Mouse (Mus musculus) frontal cortex, adult 2 months (tissue): ENCODE measurements at regions not wholly inside any gene's neighbourhood (a gene's known extent, or its start where the extent isn't known, plus 50 kb on each side); places are given as distances from the start of the nearest gene placed in this dataset.
A peak's percentile ranks its signal among the peaks of the same experiment; 100 is the strongest.

Experiments
- DNase-seq, 2 experiments: peaks; one replicate each; pipeline ENCODE4 v3.0.0; 2022; ENCODE audit warnings: low spot score in 1 of 2; ENCODE audit errors: extremely low spot score in 1 of 2

DNA sequence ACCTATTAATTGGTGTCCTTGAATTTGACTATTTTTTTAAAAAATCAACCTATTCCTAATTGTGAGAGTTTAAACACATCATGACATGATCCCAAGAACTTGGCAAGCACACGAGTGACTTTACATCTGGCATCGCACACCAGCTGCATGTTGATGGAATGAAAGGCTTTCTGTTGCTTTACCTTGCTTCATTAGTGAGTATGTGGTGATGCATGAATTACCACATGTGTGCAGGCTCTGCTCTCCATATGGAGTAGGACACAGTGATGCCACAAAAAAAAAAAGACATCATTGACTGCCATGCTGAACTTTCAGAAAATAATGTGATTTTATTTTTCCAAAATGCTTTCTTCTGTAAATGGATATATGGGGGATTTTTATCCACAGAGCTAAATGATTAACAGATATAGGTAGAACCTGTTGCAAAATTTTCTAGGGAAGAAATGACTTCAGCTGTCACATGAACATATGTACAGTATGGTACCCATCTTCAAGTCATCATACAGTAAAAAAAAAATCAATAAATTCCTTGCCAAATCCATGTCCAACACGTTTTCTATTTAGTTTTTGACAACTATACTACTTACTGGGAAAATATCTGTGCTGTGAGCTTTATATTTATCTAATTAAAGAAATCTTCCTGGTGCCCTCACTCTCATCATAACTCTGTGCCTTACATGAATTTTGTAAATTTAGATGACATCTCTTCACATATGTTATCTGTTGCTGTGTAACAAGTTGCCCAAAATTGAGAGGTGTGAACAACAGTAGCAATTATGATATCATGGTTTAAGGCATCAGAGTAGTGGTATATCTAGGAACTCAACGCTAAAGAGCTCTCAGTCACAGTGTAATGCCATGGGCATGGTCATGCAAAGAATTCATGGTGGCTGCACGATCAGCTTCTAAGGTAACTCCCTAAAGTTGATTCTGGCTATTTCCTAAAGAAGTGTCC is 84.0 kb upstream of the Arrdc3 start:
- no peak for DNase-seq

DNA sequence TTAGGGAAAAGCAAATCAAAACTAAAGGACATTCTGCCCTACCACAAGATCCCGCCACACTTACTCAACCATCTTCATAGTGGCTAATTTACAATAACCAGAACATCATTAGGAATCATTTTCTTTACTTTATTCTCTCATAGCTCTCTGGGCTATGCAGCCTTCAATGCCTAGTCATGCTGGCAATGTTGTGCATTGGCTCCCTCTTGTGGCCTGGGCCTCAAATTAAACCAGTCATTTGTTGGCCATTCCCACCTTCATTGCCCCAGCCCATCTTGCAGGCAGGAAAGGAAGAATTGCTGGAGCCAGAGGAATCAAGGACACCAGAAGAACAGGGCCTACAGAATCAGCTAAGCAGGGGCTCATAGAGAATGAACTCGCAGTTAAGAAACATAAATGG is 77.0 kb upstream of the Arrdc3 start:
- peak in 1 of 2 experiments; percentile 28 for DNase-seq

DNA sequence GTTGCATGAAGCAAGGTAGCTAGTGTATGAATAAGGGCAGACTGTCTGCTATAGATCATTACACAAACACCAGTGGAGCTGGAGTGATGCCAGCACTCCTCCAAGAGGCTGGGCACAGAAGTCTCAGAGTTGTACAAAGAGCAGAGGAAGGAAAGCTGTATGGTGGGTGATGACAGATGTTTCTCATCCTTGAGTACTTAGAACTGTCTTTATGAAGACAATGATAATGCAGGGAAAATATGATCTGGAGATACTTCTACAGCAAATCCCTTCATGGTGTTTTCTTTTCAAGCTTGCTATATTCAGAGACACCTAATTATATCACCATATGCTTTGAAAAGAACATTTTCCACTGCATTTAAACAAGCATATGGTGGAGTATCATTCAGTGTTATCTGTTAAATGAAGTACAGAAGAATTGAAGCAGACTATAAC is 56.1 kb upstream of the Arrdc3 start:
- DNase-seq, result peak; percentile 49 to 58
